Mouse (Mus musculus) liver, embryonic 13.5 days (tissue): ENCODE measurements at regions not wholly inside any gene's neighbourhood (a gene's known extent, or its start where the extent isn't known, plus 50 kb on each side); places are given as distances from the start of the nearest gene placed in this dataset.
A peak's percentile ranks its signal among the peaks of the same experiment; 100 is the strongest.

ENCODE experiments used
- ATAC-seq: fragments of 200-750 bp; cut with Nextera tagmentation; 2 replicates; pipeline ENCODE4 v1.8.0; 2017; ENCODE audit warnings: low read depth, mild to moderate bottlenecking, moderate number of reproducible peaks, moderate library complexity
- DNase-seq: peaks from one replicate; pipeline ENCODE4 v3.0.0; 2022
- H3K27ac ChIP-seq: fragments of 300-500 bp; sonication (generic); 2 replicates; pipeline ENCODE4 v1.5.1; 2015; ENCODE audit warnings: moderate library complexity, mild to moderate bottlenecking, inconsistent platforms
- H3K27me3 ChIP-seq: fragments of 300-500 bp; sonication (generic); 2 replicates; pipeline ENCODE4 v1.6.1; 2015; ENCODE audit warnings: mild to moderate bottlenecking, inconsistent platforms
- H3K36me3 ChIP-seq: fragments of 300-500 bp; sonication (generic); 2 replicates; pipeline ENCODE4 v1.6.1; 2015; ENCODE audit warnings: mild to moderate bottlenecking, inconsistent platforms
- H3K4me1 ChIP-seq: fragments of 300-500 bp; sonication (generic); replicated peaks from 2 replicates; pipeline ENCODE4 v1.6.1; 2015; ENCODE audit warnings: inconsistent platforms
- H3K4me2 ChIP-seq: fragments of 300-500 bp; sonication (generic); 2 replicates; pipeline ENCODE4 v1.6.1; 2015; ENCODE audit warnings: inconsistent platforms, mild to moderate bottlenecking, moderate library complexity
- H3K4me3 ChIP-seq: fragments of 300-500 bp; sonication (generic); replicated peaks from 2 replicates; pipeline ENCODE4 v1.5.1; 2015; ENCODE audit warnings: mild to moderate bottlenecking, inconsistent platforms
- H3K9ac ChIP-seq: fragments of 300-500 bp; sonication (generic); 2 replicates; pipeline ENCODE4 v1.6.1; 2015; ENCODE audit warnings: mild to moderate bottlenecking, inconsistent platforms
- H3K9me3 ChIP-seq: fragments of 300-500 bp; sonication (generic); replicated peaks from 2 replicates; pipeline ENCODE4 v1.6.1; 2016; ENCODE audit warnings: inconsistent platforms
- WGBS: fragments of 180-500 bp; shearing (Covaris S2); methylation state at CpG from one replicate; pipeline ENCODE4 v1.1.7; 2015; ENCODE audit not compliant: insufficient replicate concordance; 5-methylcytosine and 5-hydroxymethylcytosine counted together

GRCm38 (mm10) chr16:87783561-87784304 is 85.0 kb downstream of the Bach1 start:
- WGBS: 74% methylated on average over 17 of the region's 17 CpGs
- H3K9ac ChIP-seq: no peak overlapping the region
- H3K27ac ChIP-seq: no peak overlapping the region
- no peak for DNase-seq
- ATAC-seq: no peak
- H3K36me3 ChIP-seq: no peaks in the 10 kb centered on the region
- H3K27me3 ChIP-seq: no peaks in the 10 kb centered on the region
- H3K4me3 ChIP-seq: no peak overlapping the region
- H3K9me3 ChIP-seq: no peaks in the 10 kb centered on the region
- H3K4me2 ChIP-seq: no peak overlapping the region
- H3K4me1 ChIP-seq: no peaks in the 10 kb centered on the region

DNA sequence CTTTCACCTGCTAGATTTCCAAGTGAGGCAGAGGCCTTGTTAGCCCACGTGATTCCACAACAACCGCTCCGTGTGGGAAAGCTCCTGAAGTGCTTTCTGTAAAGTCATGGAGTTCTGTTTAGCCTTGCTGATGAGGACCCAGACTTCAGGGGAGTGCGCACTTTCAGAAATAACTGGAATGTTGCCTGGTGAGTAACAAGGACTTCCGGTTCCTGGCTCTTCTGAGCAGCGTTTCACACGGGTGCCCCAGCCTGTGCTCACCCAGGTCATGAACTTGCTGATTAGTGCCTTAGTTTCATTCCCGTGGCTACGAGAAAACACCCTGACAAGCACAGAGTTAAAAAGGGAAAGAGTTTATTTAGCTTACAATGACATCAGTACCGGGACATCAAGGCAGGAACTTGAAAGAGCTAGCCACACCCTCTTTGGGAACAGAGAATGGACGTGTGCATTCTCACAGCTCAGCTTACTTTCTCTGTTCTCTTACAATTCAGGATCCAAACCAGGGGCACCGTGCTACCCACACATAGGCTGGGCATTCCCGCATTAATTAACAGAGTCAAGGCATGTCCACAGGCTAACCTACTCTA is 85.8 kb downstream of the Bach1 start:
- Histone ChIP-seq H3K4me3 (no peak overlapping the region), H3K27me3 (no peaks in the 10 kb centered on the region), H3K9ac (no peak overlapping the region), H3K36me3 (no peaks in the 10 kb centered on the region), H3K4me2 (no peak overlapping the region), H3K27ac (no peak overlapping the region), H3K9me3 (no peaks in the 10 kb centered on the region), H3K4me1 (no peaks in the 10 kb centered on the region)
- no peak for ATAC-seq
- no peak for DNase-seq
- 55% methylated on average over 13 of the region's 13 CpGs for WGBS

- H3K9ac ChIP-seq: no peak overlapping the region
- no peak overlapping the region for H3K27ac ChIP-seq
- no peaks in the 10 kb centered on the region for H3K36me3 ChIP-seq
- H3K27me3 ChIP-seq: no peaks in the 10 kb centered on the region
- H3K9me3 ChIP-seq: no peaks in the 10 kb centered on the region
- no peak for DNase-seq
- no peaks in the 10 kb centered on the region for H3K4me1 ChIP-seq
- no peak overlapping the region for H3K4me2 ChIP-seq
- 70% methylated on average over 10 of the region's 10 CpGs for WGBS
- H3K4me3 ChIP-seq: no peak overlapping the region
- no peak for ATAC-seq
Observed at GRCm38 (mm10) chr16:87789539-87789938, 90.8 kb downstream of the Bach1 start.

- no peak overlapping the region for H3K27ac ChIP-seq
- no peaks in the 10 kb centered on the region for H3K27me3 ChIP-seq
- no peak overlapping the region for H3K4me3 ChIP-seq
- H3K9me3 ChIP-seq: no peaks in the 10 kb centered on the region
- H3K9ac ChIP-seq: no peak overlapping the region
- ATAC-seq (no peak), DNase-seq (no peak)
- no peak overlapping the region for H3K4me2 ChIP-seq
- H3K36me3 ChIP-seq: no peaks in the 10 kb centered on the region
- H3K4me1 ChIP-seq: no peaks in the 10 kb centered on the region
- 68% methylated on average over 6 of the region's 6 CpGs for WGBS
Observed at GRCm38 (mm10) chr16:87789957-87790356, 91.2 kb downstream of the Bach1 start.

GRCm38 (mm10) chr16:87796514-87797248 is 97.9 kb downstream of the Bach1 start:
- WGBS: 13% methylated on average over 20 of the region's 20 CpGs
- H3K4me3 ChIP-seq: peak overlapping the region; percentile 7; the same call in 1 of the 2 replicates
- H3K36me3 ChIP-seq: no peaks in the 10 kb centered on the region
- H3K9ac ChIP-seq: no peak overlapping the region
- no peak for ATAC-seq
- no peak overlapping the region for H3K27ac ChIP-seq
- peaks cover 3% of the 10 kb centered on the region; the same call in 1 of the 2 replicates for H3K4me1 ChIP-seq
- no peaks in the 10 kb centered on the region for H3K9me3 ChIP-seq
- no peaks in the 10 kb centered on the region for H3K27me3 ChIP-seq
- no peak for DNase-seq
- peak overlapping the region; percentile 51 for H3K4me2 ChIP-seq

DNA sequence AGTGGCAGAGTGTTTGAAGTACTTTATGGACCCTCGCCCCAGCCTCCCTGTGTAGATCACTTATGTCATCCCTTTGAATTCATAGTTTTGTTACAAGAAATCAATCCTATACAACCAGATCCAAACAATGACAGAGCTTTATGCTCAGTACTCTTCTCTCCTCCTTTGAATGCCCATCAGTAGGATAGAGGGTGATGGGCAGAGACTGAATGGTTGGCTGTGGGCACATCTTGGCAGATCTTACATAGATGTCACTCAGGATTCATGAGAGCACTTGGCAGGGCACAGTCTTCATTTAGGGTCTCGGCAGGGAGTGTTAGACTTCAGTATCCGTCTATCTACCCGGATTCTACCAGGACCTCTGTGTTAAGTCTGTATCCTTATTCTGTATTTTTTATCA is 103.6 kb downstream of the Bach1 start:
- H3K27me3 ChIP-seq: no peaks in the 10 kb centered on the region
- no peaks in the 10 kb centered on the region for H3K4me1 ChIP-seq
- ATAC-seq: no peak
- no peak for DNase-seq
- no peaks in the 10 kb centered on the region for H3K36me3 ChIP-seq
- H3K4me2 ChIP-seq: no peak overlapping the region
- H3K27ac ChIP-seq: no peak overlapping the region
- WGBS: 69% methylated on average over 4 of the region's 4 CpGs
- H3K9ac ChIP-seq: no peak overlapping the region
- H3K9me3 ChIP-seq: no peaks in the 10 kb centered on the region
- H3K4me3 ChIP-seq: no peak overlapping the region

GRCm38 (mm10) chr16:87817590-87817989 is 118.8 kb downstream of the Bach1 start:
- Histone ChIP-seq H3K4me3 (no peak overlapping the region), H3K4me1 (no peaks in the 10 kb centered on the region), H3K27me3 (no peaks in the 10 kb centered on the region), H3K9ac (no peak overlapping the region), H3K4me2 (no peak overlapping the region), H3K27ac (no peak overlapping the region), H3K9me3 (no peaks in the 10 kb centered on the region), H3K36me3 (no peaks in the 10 kb centered on the region)
- 70% methylated on average over 8 of the region's 8 CpGs for WGBS
- DNase-seq (no peak), ATAC-seq (no peak)

DNA sequence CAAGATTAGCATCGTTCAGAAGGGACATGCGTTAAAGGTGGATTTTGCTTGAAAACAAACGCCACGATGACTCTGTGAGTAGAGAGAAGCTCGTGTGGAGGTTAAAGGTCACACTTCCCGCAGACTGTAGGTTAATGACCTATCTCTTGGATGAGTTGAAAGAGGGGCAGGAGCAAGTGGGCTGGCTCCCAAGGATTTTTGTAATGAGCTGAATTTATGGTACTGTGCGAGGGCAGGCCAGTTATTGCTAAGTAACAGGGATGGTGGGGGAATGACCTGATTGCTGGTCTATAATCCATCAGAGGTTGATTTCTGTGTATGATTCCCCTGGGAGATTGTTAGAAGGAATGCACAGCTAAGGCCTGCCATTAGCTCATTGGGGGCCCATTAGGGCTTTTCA is 135.6 kb downstream of the Bach1 start:
- no peaks in the 10 kb centered on the region for H3K4me1 ChIP-seq
- H3K36me3 ChIP-seq: no peaks in the 10 kb centered on the region
- 69% methylated on average over 7 of the region's 7 CpGs for WGBS
- H3K27ac ChIP-seq: no peak overlapping the region
- no peak overlapping the region for H3K4me2 ChIP-seq
- no peaks in the 10 kb centered on the region for H3K27me3 ChIP-seq
- H3K9ac ChIP-seq: no peak overlapping the region
- ATAC-seq (no peak), DNase-seq (no peak)
- H3K9me3 ChIP-seq: no peaks in the 10 kb centered on the region
- H3K4me3 ChIP-seq: no peak overlapping the region

GRCm38 (mm10) chr16:87840949-87841546 is 142.3 kb downstream of the Bach1 start:
- DNase-seq (peak; percentile 1), ATAC-seq (no peak)
- no peaks in the 10 kb centered on the region for H3K4me1 ChIP-seq
- 18% methylated on average over 16 of the region's 16 CpGs for WGBS
- no peaks in the 10 kb centered on the region for H3K36me3 ChIP-seq
- no peak overlapping the region for H3K4me2 ChIP-seq
- no peak overlapping the region for H3K9ac ChIP-seq
- no peak overlapping the region for H3K27ac ChIP-seq
- no peaks in the 10 kb centered on the region for H3K9me3 ChIP-seq
- no peak overlapping the region for H3K4me3 ChIP-seq
- no peaks in the 10 kb centered on the region for H3K27me3 ChIP-seq
